Mouse (Mus musculus): Measurements from ENCODE around the gene Arvcf. TPM values are rescaled to one million over a fixed set of nuclear protein-coding genes. Genes with fewer than 3 reads are reported as not detected.

The Arvcf gene
- polyA plus RNA-seq, 1 experiment from 2014 or later: 9.7 TPM

DNA sequence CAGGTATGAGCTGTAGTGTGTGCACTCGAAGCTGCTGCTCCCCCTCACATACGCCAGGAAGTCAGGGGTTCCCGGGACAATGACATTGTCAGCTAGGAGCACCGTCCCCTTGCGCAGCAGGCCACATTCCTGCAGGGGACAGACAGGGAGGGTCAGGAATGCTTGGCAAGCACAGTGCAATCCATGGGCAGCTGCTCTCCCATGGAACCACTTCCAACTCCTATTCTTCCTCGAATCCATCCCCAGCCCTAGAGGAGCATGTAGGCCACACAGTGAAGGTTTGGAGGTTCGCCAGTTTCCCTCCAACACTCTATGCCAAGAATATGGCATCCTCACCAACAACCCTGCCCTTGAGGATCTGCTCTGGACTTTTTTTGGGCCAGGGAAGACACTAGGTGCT lies 59.9 kb downstream of the Arvcf start:
- 87% methylated on average over 7 of the region's 7 CpGs for WGBS (ENCODE audit: insufficient replicate concordance)
- Histone ChIP-seq H3K9ac (replicated peaks) (no peak overlapping the region), H3K4me2 (ENCODE audit: low read depth, low read length) (no peak overlapping the region), H3K4me3 (ENCODE audit: low read depth, low read length) (no peak overlapping the region), H3K27me3 (ENCODE audit: insufficient read depth, low read length) (no peaks in the 10 kb centered on the region), H3K27ac (ENCODE audit: low read depth) (no peak overlapping the region), H3K9me3 (ENCODE audit: low read length) (no peaks in the 10 kb centered on the region), H3K4me1 (ENCODE audit: insufficient read depth) (peaks cover 28% of the 10 kb centered on the region), H3K36me3 (replicated peaks; ENCODE audit: insufficient read depth, low read length) (peaks cover 67% of the 10 kb centered on the region)
- TF ChIP-seq CTCF (IDR thresholded peaks at IDR 0.05; ENCODE audit: low read depth): no peak
- TF ChIP-seq EP300 (IDR thresholded peaks at IDR 0.05; ENCODE audit: low read depth): no peak
- DNase-seq (no peak), ATAC-seq (no peak)

DNA sequence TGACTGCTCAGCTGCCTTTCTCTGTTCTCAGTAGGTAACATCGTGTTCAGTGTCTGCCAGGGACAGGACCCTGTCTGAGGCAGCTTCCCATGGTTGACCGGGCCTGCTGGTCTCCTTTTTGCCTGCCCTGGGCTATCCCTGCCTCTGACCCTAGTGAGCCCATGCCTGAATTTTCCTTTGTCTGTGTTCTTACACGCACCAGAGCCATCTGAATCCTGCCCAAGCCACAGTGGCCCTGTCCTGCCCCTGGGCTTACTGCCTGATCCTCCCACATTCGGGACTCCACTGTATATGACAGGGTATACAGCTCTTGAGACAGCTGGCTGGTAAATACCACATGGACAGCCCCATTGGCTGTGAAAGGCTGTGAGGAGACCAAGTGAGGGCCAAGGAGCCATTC lies 61.8 kb downstream of the Arvcf start:
- Histone ChIP-seq H3K9ac (replicated peaks) (no peak overlapping the region), H3K27ac (ENCODE audit: low read depth) (no peak overlapping the region), H3K4me1 (ENCODE audit: insufficient read depth) (peaks cover 42% of the 10 kb centered on the region), H3K27me3 (ENCODE audit: insufficient read depth, low read length) (no peaks in the 10 kb centered on the region), H3K9me3 (ENCODE audit: low read length) (no peaks in the 10 kb centered on the region), H3K4me3 (ENCODE audit: low read depth, low read length) (no peak overlapping the region), H3K4me2 (ENCODE audit: low read depth, low read length) (no peak overlapping the region), H3K36me3 (replicated peaks; ENCODE audit: insufficient read depth, low read length) (peaks cover 65% of the 10 kb centered on the region)
- no peak for TF ChIP-seq CTCF (IDR thresholded peaks at IDR 0.05; ENCODE audit: low read depth)
- TF ChIP-seq EP300 (IDR thresholded peaks at IDR 0.05; ENCODE audit: low read depth): no peak
- ATAC-seq (no peak), DNase-seq (no peak)
- 85% methylated on average over 4 of the region's 4 CpGs for WGBS (ENCODE audit: insufficient replicate concordance)

DNA sequence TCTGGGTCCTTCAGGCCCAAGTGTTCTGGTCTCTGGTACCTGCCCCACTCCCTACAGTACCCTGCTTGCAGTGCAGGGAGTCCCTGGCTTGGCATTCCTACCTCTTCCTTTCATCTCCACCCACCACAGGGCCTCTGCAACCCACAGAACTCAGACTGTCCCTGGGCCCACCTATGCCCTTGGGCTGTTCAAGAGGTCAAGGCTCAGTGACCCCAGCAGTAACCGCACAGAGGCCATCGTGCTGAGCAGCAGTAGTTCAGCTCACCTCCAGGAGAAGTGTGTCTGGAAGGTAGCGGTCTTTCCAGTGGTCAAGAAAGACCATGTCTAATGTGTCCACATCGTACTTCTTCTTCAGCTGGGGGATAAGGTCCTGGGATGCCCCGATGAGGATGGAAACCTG lies 62.4 kb downstream of the Arvcf start:
- Histone ChIP-seq H3K4me3 (ENCODE audit: low read depth, low read length) (no peak overlapping the region), H3K4me1 (ENCODE audit: insufficient read depth) (peaks cover 41% of the 10 kb centered on the region), H3K9me3 (ENCODE audit: low read length) (no peaks in the 10 kb centered on the region), H3K27me3 (ENCODE audit: insufficient read depth, low read length) (no peaks in the 10 kb centered on the region), H3K27ac (ENCODE audit: low read depth) (no peak overlapping the region), H3K9ac (replicated peaks) (no peak overlapping the region), H3K4me2 (ENCODE audit: low read depth, low read length) (no peak overlapping the region), H3K36me3 (replicated peaks; ENCODE audit: insufficient read depth, low read length) (peaks cover 65% of the 10 kb centered on the region)
- WGBS (ENCODE audit: insufficient replicate concordance): 85% methylated on average over 5 of the region's 5 CpGs
- ATAC-seq (no peak), DNase-seq (no peak)
- TF ChIP-seq EP300 (IDR thresholded peaks at IDR 0.05; ENCODE audit: low read depth) (no peak), CTCF (IDR thresholded peaks at IDR 0.05; ENCODE audit: low read depth) (no peak)

DNA sequence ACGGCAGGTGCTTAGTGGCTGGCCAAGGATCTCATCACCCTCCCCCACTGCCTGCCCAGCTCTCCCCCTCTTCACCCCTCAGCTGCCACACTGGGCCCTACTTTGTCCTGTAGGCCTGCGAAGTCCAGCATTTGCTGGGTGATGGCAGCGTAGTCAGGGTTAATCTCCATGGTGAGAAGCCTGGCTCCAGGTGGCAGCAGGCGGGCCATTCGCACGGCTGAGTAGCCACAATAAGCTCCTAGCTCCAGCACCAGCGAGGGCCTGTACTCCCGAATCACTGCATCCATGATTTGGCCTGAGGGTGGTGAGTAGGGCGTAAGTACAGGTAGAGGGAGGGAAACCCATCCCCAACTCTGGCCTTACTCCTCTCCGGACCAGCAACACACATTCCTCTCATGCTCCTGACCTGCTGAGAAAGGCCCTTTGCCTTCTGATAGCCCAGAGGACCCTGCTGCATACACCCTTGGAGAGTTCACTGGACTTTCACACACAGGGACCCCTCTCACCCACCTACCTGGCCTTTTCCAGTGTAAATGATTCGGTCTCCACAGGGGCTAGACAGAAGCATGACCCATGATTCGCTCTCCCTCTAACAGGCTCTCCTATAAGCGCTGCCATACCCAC lies 63.2 kb downstream of the Arvcf start:
- WGBS (ENCODE audit: insufficient replicate concordance): 93% methylated on average over 13 of the region's 13 CpGs
- H3K9ac ChIP-seq (replicated peaks): no peak overlapping the region
- H3K4me3 ChIP-seq (ENCODE audit: low read depth, low read length): no peak overlapping the region
- ATAC-seq: no peak
- no peak overlapping the region; the same call in 1 of the 2 replicates for H3K27ac ChIP-seq (ENCODE audit: low read depth)
- no peak for DNase-seq
- no peaks in the 10 kb centered on the region for H3K9me3 ChIP-seq (ENCODE audit: low read length)
- TF ChIP-seq EP300 (IDR thresholded peaks at IDR 0.05; ENCODE audit: low read depth): no peak
- no peak for TF ChIP-seq CTCF (IDR thresholded peaks at IDR 0.05; ENCODE audit: low read depth)
- peaks cover 65% of the 10 kb centered on the region for H3K36me3 ChIP-seq (replicated peaks; ENCODE audit: insufficient read depth, low read length)
- no peaks in the 10 kb centered on the region for H3K27me3 ChIP-seq (ENCODE audit: insufficient read depth, low read length)
- H3K4me2 ChIP-seq (ENCODE audit: low read depth, low read length): no peak overlapping the region
- H3K4me1 ChIP-seq (ENCODE audit: insufficient read depth): peaks cover 40% of the 10 kb centered on the region

DNA sequence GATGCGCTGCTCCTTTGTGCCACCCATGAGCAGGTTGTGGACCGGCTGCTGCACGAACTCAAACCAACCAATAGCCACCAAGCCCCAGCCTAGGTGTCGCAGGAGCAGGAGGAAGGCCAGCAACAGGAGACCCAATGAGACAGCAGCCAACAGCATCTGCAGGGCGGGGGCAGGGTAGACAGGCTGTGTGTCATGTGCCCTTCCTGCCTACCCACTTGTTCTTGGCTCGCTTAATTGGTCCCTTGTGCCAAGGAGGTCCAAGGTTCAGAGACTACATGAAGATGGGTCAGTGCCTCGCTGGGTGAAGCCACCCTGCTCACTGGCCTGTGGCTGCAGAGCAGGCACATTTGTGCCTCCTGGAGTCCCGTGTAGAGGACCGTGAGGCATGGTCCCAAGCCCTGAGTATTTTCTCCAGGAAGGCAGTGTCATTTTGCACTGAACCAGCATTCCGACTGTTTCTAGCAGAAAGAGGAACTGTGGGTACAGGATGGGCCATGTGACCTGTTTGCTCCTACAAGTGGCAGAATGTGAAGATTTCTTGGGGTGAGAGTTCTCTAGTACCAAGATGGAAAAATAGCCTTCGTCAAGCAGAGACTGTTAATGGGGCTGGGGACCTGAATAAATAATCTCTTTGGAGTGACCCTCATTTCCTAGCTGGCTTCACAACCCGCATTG lies 64.0 kb downstream of the Arvcf start:
- Histone ChIP-seq H3K4me1 (ENCODE audit: insufficient read depth) (peaks cover 42% of the 10 kb centered on the region), H3K27ac (ENCODE audit: low read depth) (peak overlapping the region; percentile 45), H3K9ac (replicated peaks) (no peak overlapping the region; the same call in 1 of the 2 replicates), H3K27me3 (ENCODE audit: insufficient read depth, low read length) (no peaks in the 10 kb centered on the region), H3K9me3 (ENCODE audit: low read length) (no peaks in the 10 kb centered on the region), H3K36me3 (replicated peaks; ENCODE audit: insufficient read depth, low read length) (peaks cover 60% of the 10 kb centered on the region), H3K4me2 (ENCODE audit: low read depth, low read length) (no peak overlapping the region), H3K4me3 (ENCODE audit: low read depth, low read length) (no peak overlapping the region)
- ATAC-seq (peak; percentile 40), DNase-seq (peak; percentile 65)
- no peak for TF ChIP-seq EP300 (IDR thresholded peaks at IDR 0.05; ENCODE audit: low read depth)
- no peak for TF ChIP-seq CTCF (IDR thresholded peaks at IDR 0.05; ENCODE audit: low read depth)
- WGBS (ENCODE audit: insufficient replicate concordance): 62% methylated on average over 12 of the region's 12 CpGs

DNA sequence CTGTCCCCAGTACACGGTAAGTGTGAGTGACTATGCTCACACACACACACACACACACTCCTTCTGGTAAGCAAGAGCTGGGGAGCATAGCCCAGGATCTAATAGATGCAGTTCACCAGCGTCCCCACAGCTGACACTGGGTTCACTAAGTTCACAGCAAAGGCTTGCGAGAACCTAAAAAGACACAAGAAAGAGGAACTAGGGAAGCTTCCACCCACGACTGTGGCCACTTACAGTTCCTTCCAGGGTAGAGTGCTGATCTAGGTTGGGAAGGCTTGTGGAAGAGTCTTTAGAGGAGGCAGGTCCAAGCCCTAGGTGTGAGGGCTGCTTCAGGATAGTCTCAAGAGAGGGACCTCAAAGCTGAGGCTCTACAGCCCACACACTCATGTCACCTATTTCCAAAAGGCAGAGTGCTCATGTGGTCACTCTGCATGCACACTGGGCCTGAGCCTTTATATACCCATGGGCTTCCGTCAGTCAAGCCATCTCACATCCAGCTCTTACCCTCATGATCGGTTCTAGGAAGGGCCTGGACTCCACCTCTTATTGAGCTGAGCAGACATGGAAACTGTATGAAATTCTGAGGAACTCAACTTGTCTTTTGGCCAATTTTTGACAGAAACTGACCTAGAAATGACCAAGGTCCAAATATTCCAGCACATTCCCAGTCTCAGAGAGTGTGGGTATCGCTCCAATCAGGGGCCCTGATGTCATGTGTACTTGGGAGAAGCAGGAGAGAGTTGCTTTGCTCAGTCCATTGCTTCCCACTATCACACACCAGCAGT lies 65.2 kb downstream of the Arvcf start:
- no peak for ATAC-seq
- 53% methylated on average over 7 of the region's 7 CpGs for WGBS (ENCODE audit: insufficient replicate concordance)
- no peak overlapping the region for H3K9ac ChIP-seq (replicated peaks)
- no peak overlapping the region for H3K4me3 ChIP-seq (ENCODE audit: low read depth, low read length)
- no peaks in the 10 kb centered on the region for H3K27me3 ChIP-seq (ENCODE audit: insufficient read depth, low read length)
- no peaks in the 10 kb centered on the region for H3K9me3 ChIP-seq (ENCODE audit: low read length)
- H3K27ac ChIP-seq (ENCODE audit: low read depth): peak overlapping the region; percentile 45; the same call in 1 of the 2 replicates
- no peak overlapping the region for H3K4me2 ChIP-seq (ENCODE audit: low read depth, low read length)
- peaks cover 59% of the 10 kb centered on the region for H3K36me3 ChIP-seq (replicated peaks; ENCODE audit: insufficient read depth, low read length)
- no peak for TF ChIP-seq EP300 (IDR thresholded peaks at IDR 0.05; ENCODE audit: low read depth)
- TF ChIP-seq CTCF (IDR thresholded peaks at IDR 0.05; ENCODE audit: low read depth): no peak
- DNase-seq: no peak
- peaks cover 48% of the 10 kb centered on the region for H3K4me1 ChIP-seq (ENCODE audit: insufficient read depth)

Data from liver, postnatal 0 days (tissue).